Mouse (Mus musculus) kidney, postnatal 0 days (tissue): ENCODE measurements around the gene Chrna10. TPM values are rescaled to one million over a fixed set of nuclear protein-coding genes. Genes with fewer than 3 reads are reported as not detected.

ENCODE experiments used
- ATAC-seq: fragments of 200-750 bp; cut with Nextera tagmentation; replicated peaks from 2 replicates; pipeline ENCODE4 v1.8.0; 2017; ENCODE audit warnings: low read depth, moderate number of reproducible peaks, moderate TSS enrichment, moderate library complexity; ENCODE audit not compliant: low FRiP score
- DNase-seq: peaks from one replicate; pipeline ENCODE4 v3.0.0-alpha.2; 2016; ENCODE audit warnings: low spot score
- H3K27ac ChIP-seq: fragments of 300-500 bp; sonication (generic); 2 replicates; pipeline ENCODE4 v1.5.1; 2014; ENCODE audit warnings: mild to moderate bottlenecking
- H3K27me3 ChIP-seq: fragments of 300-500 bp; sonication (generic); 2 replicates; pipeline ENCODE4 v1.6.1; 2014; ENCODE audit warnings: low read length, mixed read lengths; ENCODE audit not compliant: insufficient read depth
- H3K36me3 ChIP-seq: fragments of 300-500 bp; sonication (generic); 2 replicates; pipeline ENCODE4 v1.6.1; 2014; ENCODE audit warnings: low read length, mixed read lengths; ENCODE audit not compliant: insufficient read depth
- H3K4me1 ChIP-seq: fragments of 300-500 bp; sonication (generic); replicated peaks from 2 replicates; pipeline ENCODE4 v1.6.1; 2014; ENCODE audit warnings: antibody characterized with exemption, low read length, mixed read lengths; ENCODE audit not compliant: insufficient read depth
- H3K4me2 ChIP-seq: fragments of 300-500 bp; sonication (generic); 2 replicates; pipeline ENCODE4 v1.6.1; 2014; ENCODE audit warnings: mild to moderate bottlenecking, low read length, moderate library complexity, mixed read lengths
- H3K4me3 ChIP-seq: fragments of 300-500 bp; sonication (generic); replicated peaks from 2 replicates; pipeline ENCODE4 v1.5.1; 2014; ENCODE audit warnings: low read depth, low read length
- H3K9ac ChIP-seq: fragments of 300-500 bp; sonication (generic); 2 replicates; pipeline ENCODE4 v1.6.1; 2014; ENCODE audit warnings: low read depth, low read length
- H3K9me3 ChIP-seq: fragments of 300-500 bp; sonication (generic); replicated peaks from 2 replicates; pipeline ENCODE4 v1.6.1; 2016; ENCODE audit warnings: low read length, inconsistent platforms, mixed read lengths
- CTCF ChIP-seq: IDR thresholded peaks from 2 replicates; pipeline ENCODE4 v1.5.1; 2016; ENCODE audit warnings: antibody characterized with exemption, low read depth, mild to moderate bottlenecking, moderate library complexity
- WGBS: fragments of 180-500 bp; shearing (Covaris S2); extraction: QIAGEN DNeasy Blood & Tissue Kit; methylation state at CpG from one replicate; pipeline ENCODE4 v1.1.7; 2014; 5-methylcytosine and 5-hydroxymethylcytosine counted together
- polyA plus RNA-seq: library from polyadenylated mRNA; unstranded; fragments of >200 nt; fragmentation: Nextera tagmentation; extraction: Ambion mirVana; gene quantifications from 2 replicates; pipeline ENCODE4 v1.2.1, GENCODE M21; 2015

Chrna10 gene
- polyA plus RNA-seq, 1 experiment from 2014 or later = not detected

DNA sequence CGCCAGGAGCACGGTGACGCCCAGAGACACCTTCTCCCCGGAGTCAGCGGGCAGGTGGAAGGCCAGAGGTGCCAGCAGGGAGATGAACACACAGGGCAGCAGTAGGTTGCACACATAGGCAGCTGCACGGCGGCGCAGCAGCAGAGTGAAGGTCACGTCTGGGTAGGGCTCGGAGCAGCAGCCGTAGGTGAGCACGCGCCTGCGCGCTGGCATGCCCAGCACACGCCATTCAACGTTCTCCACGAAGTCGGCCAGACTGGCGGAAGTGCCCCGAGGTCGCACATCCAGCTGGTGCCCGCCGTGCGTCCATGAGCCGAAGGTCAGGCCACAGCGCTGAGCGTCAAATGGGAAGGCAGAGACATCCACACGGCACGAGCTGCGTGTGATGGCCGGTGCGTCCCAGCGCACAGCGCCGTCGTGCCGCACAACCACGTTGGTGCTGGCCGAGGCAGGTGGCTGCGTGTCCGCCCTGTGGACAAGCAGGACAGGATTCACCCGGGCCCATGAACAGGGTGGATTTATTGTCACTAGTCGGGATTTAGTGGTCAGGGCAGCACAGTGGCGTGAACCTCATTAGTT is 3.4 kb downstream of the Chrna10 start:
- Histone ChIP-seq H3K4me1 (no peaks in the 10 kb centered on the region), H3K4me3 (no peak overlapping the region), H3K27me3 (no peaks in the 10 kb centered on the region), H3K9me3 (no peaks in the 10 kb centered on the region), H3K9ac (no peak overlapping the region), H3K27ac (no peak overlapping the region), H3K4me2 (no peak overlapping the region), H3K36me3 (no peaks in the 10 kb centered on the region)
- no peak for ATAC-seq
- WGBS = 84% methylated on average over 45 of the region's 45 CpGs
- DNase-seq = no peak
- TF ChIP-seq CTCF = no peak

DNA sequence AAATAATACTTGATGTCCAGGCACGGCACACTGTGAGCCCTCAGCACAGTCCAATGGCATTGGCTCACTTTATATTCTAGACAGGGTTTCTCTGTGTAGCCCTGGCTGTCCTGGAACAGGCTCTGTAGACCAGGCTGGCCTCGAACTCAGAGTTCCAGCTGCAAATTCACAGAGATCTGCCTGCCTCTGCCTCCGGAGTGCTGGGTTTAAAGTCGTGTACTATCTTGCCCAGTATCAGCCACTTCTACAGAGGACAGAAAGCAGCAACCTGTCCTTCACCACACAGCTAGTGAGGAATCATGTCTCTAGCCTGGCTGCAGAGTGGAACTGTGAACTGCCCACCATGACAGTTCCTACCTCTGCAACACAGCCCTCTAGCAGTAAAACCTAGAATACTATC is 6.9 kb downstream of the Chrna10 start:
- no peaks in the 10 kb centered on the region for H3K27me3 ChIP-seq
- no peak overlapping the region for H3K4me2 ChIP-seq
- no peak for TF ChIP-seq CTCF
- H3K9me3 ChIP-seq = no peaks in the 10 kb centered on the region
- no peaks in the 10 kb centered on the region for H3K36me3 ChIP-seq
- WGBS = 85% methylated on average over 4 of the region's 4 CpGs
- H3K4me1 ChIP-seq = no peaks in the 10 kb centered on the region
- no peak overlapping the region for H3K27ac ChIP-seq
- no peak for DNase-seq
- ATAC-seq = no peak
- H3K4me3 ChIP-seq = no peak overlapping the region
- no peak overlapping the region for H3K9ac ChIP-seq

- ATAC-seq (no peak), DNase-seq (no peak)
- H3K4me1 ChIP-seq = no peaks in the 10 kb centered on the region
- 72% methylated on average over 7 of the region's 7 CpGs for WGBS
- no peak within 1 kb of the TSS for H3K4me2 ChIP-seq
- no peaks in the 10 kb centered on the region for H3K36me3 ChIP-seq
- no peaks in the 10 kb centered on the region for H3K27me3 ChIP-seq
- no peak within 1 kb of the TSS for H3K4me3 ChIP-seq
- H3K9ac ChIP-seq = no peak within 1 kb of the TSS
- no peak within 1 kb of the TSS for H3K27ac ChIP-seq
- no peak for TF ChIP-seq CTCF
- no peaks in the 10 kb centered on the region for H3K9me3 ChIP-seq
These were observed 7.5 kb downstream of the Chrna10 start, which contains the start of gene Art5 for GRCm38 (mm10) chr7:102109171-102109570. Gene Art5 (minus strand): TSS chr7:102109489.

DNA sequence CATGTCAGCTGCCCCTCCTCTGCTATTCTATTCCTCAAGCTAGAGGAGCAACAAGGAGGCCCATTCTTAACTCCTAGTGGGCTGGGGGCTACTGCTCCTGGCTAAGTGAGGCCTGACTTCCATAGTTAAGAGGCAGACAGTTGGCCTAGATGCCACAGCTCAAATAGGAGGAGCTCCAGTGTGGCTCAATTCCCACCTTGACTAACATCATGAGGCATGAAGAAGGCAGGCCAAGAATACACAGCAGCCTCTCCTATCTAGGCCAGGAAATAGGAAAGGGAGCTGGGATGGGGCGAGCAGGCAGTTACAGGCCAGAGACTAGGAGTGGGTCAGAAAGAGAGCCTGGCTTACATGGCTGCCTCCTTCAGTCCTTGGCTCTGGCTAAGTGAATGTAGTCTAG is 8.4 kb downstream of the Chrna10 start:
- DNase-seq (no peak), ATAC-seq (no peak)
- Histone ChIP-seq H3K4me3 (no peak overlapping the region), H3K9ac (no peak overlapping the region), H3K4me1 (no peaks in the 10 kb centered on the region), H3K36me3 (no peaks in the 10 kb centered on the region), H3K27ac (no peak overlapping the region), H3K9me3 (no peaks in the 10 kb centered on the region), H3K27me3 (no peaks in the 10 kb centered on the region), H3K4me2 (no peak overlapping the region)
- no peak for TF ChIP-seq CTCF
- WGBS = 86% methylated on average over 1 of the region's 1 CpGs

- DNase-seq = peak; percentile 17
- no peak for TF ChIP-seq CTCF
These were observed 9.9 kb downstream of the Chrna10 start for GRCm38 (mm10) chr7:102106700-102107141.

GRCm38 (mm10) chr7:102104126-102104525 is 12.5 kb downstream of the Chrna10 start:
- ATAC-seq = no peak
- 71% methylated on average over 5 of the region's 5 CpGs for WGBS

More at GRCm38 (mm10) chr7:102106700-102107141, 9.9 kb downstream of the Chrna10 start:
- Histone ChIP-seq H3K36me3 (no peaks in the 10 kb centered on the region), H3K27ac (no peak overlapping the region), H3K4me3 (0 out of 2 replicates have a peak overlapping the region, but pooled peaks have one; percentile 4), H3K4me1 (no peaks in the 10 kb centered on the region), H3K9ac (peak overlapping the region; percentile 32), H3K9me3 (no peaks in the 10 kb centered on the region), H3K27me3 (no peaks in the 10 kb centered on the region), H3K4me2 (peak overlapping the region; percentile 55)
- 24% methylated on average over 23 of the region's 23 CpGs for WGBS
- no peak for ATAC-seq

More at GRCm38 (mm10) chr7:102104126-102104525, 12.5 kb downstream of the Chrna10 start:
- Histone ChIP-seq H3K27ac (no peak overlapping the region), H3K36me3 (no peaks in the 10 kb centered on the region), H3K27me3 (no peaks in the 10 kb centered on the region), H3K9ac (no peak overlapping the region), H3K4me3 (no peak overlapping the region), H3K4me2 (no peak overlapping the region), H3K4me1 (peaks cover 16% of the 10 kb centered on the region; the same call in 1 of the 2 replicates), H3K9me3 (no peaks in the 10 kb centered on the region)
- no peak for TF ChIP-seq CTCF
- peak; percentile 19 for DNase-seq
